Mouse (Mus musculus) bone marrow, adult 2 months (tissue): Measurements from ENCODE around the gene Bud13.

ENCODE experiments used
- CTCF ChIP-seq: fragments of 200-500 bp; IDR thresholded peaks from 2 replicates; pipeline ENCODE4 v1.5.1; 2011; ENCODE audit warnings: low read length, control low read depth; ENCODE audit not compliant: control insufficient read depth, insufficient read depth
- POLR2A ChIP-seq: fragments of 200-500 bp; IDR thresholded peaks from 2 replicates; pipeline ENCODE4 v1.6.1; 2011; ENCODE audit warnings: low read depth, mild to moderate bottlenecking, control low read depth, low read length, borderline replicate concordance; ENCODE audit not compliant: control insufficient read depth

DNA sequence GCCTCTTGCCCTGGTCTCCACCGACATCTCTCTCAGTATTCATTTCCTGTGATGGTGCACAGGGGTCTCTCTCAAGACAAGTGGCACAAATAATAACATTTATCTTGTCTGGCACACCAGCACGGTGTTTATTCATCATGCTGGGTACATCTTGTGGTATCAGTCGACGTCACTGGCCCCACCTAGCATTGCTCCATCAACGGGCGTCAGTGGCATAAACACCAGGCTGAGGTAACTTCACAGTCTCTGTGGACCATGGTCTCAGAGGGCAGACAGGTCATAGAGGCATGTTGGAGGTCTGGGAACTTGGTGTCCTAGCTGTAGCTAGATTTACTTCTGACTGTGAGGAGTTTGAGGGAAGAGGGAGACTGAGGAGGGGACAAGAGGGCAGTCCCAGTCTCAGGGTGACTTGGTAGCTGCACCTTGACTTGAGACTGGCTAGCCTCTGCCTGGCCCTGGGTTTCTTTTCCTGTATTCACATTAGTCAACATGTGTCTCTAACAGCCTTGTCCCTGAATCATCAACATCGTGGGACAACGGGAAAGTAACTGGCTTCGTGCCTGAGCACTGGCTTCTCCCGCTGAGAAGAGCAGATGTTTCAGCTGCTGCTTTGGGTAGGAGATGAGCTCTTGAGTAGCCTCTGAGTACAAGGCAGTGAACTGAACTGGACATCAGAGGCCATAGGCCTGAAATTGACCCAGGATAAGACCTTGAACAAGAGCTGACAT lies 26.0 kb upstream of the Bud13 start:
- TF ChIP-seq CTCF (no peak), POLR2A (no peak)
